Mouse (Mus musculus): ENCODE measurements at regions not wholly inside any gene's neighbourhood (a gene's known extent, or its start where the extent isn't known, plus 50 kb on each side); places are given as distances from the start of the nearest gene placed in this dataset.

DNA sequence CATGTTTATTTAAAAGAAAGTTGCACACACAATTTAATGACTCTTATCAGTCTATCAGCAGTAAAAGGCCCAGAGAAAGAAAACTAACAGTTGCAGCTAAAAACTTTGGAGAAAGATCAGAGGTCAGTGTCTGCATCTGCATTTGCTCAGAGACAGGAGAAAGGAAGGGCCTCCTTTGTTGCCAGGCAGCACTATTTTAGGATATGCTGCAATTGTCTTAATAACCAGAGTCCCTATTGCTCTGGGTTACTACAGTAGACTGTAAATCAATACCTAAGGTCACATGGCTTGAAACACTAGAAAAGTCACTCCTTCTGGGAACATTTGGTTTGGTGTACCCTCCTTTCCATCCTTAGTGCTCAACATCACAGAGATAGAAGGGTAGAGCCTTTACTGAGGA is 175.7 kb downstream of the Hdgfl1 start:
- Histone ChIP-seq H3K9me3 (ENCODE audit: control insufficient read depth, low read length) (no peaks in the 10 kb centered on the region), H3K27ac (ENCODE audit: low read depth, low read length) (no peak overlapping the region), H3K4me1 (replicated peaks; ENCODE audit: control insufficient read depth, insufficient read depth, low read length) (no peaks in the 10 kb centered on the region), H3K4me3 (ENCODE audit: low read depth, low read length) (no peak overlapping the region), H3K4me2 (no peak overlapping the region), H3K9ac (ENCODE audit: low read depth, low read length) (no peak overlapping the region), H3K36me3 (ENCODE audit: control insufficient read depth, insufficient read depth, low read length) (no peaks in the 10 kb centered on the region), H3K27me3 (replicated peaks; ENCODE audit: control insufficient read depth, insufficient read depth, low read length) (no peaks in the 10 kb centered on the region)
- no peak for ATAC-seq (replicated peaks; ENCODE audit: low FRiP score)
- DNase-seq (ENCODE audit: low spot score): no peak

DNA sequence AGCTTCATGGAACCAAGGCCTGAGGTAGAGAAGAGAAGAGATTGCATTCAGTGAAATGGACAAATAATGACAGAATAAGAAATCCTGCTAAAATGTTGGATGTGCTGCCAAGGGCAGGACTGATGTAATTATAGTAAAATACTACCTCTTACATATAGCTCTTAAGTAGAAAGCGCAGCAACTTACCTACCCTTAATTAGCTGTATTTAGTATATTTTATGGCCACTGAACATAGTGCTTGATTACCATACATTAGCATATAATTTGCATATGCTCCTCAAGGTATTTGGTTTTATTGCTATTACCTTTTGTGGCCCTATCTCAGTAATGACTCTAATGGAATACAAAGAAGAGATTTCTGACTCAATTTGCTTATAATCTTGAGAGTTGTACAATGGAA is 176.2 kb downstream of the Hdgfl1 start:
- ATAC-seq (replicated peaks; ENCODE audit: low FRiP score): no peak
- WGBS: 85% methylated on average over 1 of the region's 1 CpGs

DNA sequence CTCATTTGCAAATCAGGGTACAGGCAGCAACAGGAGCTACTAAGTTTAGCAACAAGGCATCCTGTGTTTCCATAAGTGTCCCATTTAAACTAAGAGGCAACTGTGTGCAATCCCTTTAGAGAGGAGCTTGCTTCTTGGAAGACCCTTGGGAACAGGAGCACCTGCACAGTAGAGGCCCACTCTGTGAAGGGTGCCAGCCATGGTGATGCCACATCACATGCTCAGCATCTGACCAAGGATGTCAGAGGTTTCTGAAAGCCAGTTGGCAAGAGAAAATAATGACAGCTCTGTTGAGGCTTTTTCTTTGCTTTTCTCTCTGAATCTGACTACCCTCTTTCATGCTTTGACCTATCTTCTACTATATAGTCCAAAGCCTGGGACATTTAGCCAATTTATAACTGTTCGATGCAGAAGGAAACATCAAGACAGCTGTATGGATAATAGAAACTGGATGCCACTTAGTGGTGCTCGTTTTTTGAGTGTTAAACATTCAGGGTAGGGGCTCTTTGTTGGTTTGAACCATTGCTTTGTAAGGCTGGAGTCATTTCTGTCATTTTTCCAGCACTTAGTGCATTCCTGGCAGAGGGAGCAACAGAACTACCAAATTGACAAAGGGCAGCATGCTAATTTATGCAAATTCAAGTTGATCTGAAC is 193.9 kb downstream of the Hdgfl1 start:
- no peak for DNase-seq (ENCODE audit: low spot score)
- Histone ChIP-seq H3K27me3 (replicated peaks; ENCODE audit: control insufficient read depth, insufficient read depth, low read length) (no peaks in the 10 kb centered on the region), H3K4me3 (ENCODE audit: low read depth, low read length) (no peak overlapping the region), H3K27ac (ENCODE audit: low read depth, low read length) (no peak overlapping the region), H3K36me3 (ENCODE audit: control insufficient read depth, insufficient read depth, low read length) (no peaks in the 10 kb centered on the region), H3K4me1 (replicated peaks; ENCODE audit: control insufficient read depth, insufficient read depth, low read length) (no peaks in the 10 kb centered on the region), H3K9me3 (ENCODE audit: control insufficient read depth, low read length) (no peaks in the 10 kb centered on the region), H3K4me2 (no peak overlapping the region), H3K9ac (ENCODE audit: low read depth, low read length) (no peak overlapping the region)
- 55% methylated on average over 2 of the region's 2 CpGs for WGBS
- no peak for ATAC-seq (replicated peaks; ENCODE audit: low FRiP score)

More for the DNA sequence above, 176.2 kb downstream of the Hdgfl1 start:
- H3K9ac ChIP-seq (ENCODE audit: low read depth, low read length): no peak overlapping the region
- H3K27me3 ChIP-seq (replicated peaks; ENCODE audit: control insufficient read depth, insufficient read depth, low read length): no peaks in the 10 kb centered on the region
- DNase-seq (ENCODE audit: low spot score): no peak
- no peaks in the 10 kb centered on the region for H3K9me3 ChIP-seq (ENCODE audit: control insufficient read depth, low read length)
- no peak overlapping the region for H3K4me3 ChIP-seq (ENCODE audit: low read depth, low read length)
- H3K4me2 ChIP-seq: no peak overlapping the region
- H3K27ac ChIP-seq (ENCODE audit: low read depth, low read length): no peak overlapping the region
- no peaks in the 10 kb centered on the region for H3K4me1 ChIP-seq (replicated peaks; ENCODE audit: control insufficient read depth, insufficient read depth, low read length)
- no peaks in the 10 kb centered on the region for H3K36me3 ChIP-seq (ENCODE audit: control insufficient read depth, insufficient read depth, low read length)

DNA sequence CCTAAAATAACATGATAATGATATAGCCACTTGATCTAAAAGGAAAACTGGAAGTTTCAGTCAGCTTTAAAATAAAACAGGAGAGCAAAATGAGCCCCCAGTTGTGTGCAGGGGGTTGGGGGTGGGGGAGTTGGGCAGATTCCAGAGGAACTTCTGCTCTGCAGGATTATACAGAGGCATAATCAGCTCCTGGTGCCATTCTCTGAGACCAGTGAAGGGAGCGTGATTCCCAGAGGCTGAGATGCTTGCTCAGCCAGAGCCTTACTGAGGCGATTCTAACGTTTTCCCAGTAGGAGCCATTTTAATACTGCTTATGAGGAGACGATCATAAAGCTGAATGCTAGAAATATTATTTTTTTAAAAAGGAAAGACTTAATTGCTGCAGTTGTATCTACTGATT is 200.5 kb downstream of the Hdgfl1 start:
- Histone ChIP-seq H3K4me3 (ENCODE audit: low read depth, low read length) (no peak overlapping the region), H3K9me3 (ENCODE audit: control insufficient read depth, low read length) (no peaks in the 10 kb centered on the region), H3K4me2 (no peak overlapping the region), H3K4me1 (replicated peaks; ENCODE audit: control insufficient read depth, insufficient read depth, low read length) (no peaks in the 10 kb centered on the region), H3K9ac (ENCODE audit: low read depth, low read length) (no peak overlapping the region), H3K36me3 (ENCODE audit: control insufficient read depth, insufficient read depth, low read length) (no peaks in the 10 kb centered on the region), H3K27ac (ENCODE audit: low read depth, low read length) (no peak overlapping the region), H3K27me3 (replicated peaks; ENCODE audit: control insufficient read depth, insufficient read depth, low read length) (no peaks in the 10 kb centered on the region)
- ATAC-seq (replicated peaks; ENCODE audit: low FRiP score) (no peak), DNase-seq (ENCODE audit: low spot score) (no peak)
- 57% methylated on average over 4 of the region's 4 CpGs for WGBS

DNA sequence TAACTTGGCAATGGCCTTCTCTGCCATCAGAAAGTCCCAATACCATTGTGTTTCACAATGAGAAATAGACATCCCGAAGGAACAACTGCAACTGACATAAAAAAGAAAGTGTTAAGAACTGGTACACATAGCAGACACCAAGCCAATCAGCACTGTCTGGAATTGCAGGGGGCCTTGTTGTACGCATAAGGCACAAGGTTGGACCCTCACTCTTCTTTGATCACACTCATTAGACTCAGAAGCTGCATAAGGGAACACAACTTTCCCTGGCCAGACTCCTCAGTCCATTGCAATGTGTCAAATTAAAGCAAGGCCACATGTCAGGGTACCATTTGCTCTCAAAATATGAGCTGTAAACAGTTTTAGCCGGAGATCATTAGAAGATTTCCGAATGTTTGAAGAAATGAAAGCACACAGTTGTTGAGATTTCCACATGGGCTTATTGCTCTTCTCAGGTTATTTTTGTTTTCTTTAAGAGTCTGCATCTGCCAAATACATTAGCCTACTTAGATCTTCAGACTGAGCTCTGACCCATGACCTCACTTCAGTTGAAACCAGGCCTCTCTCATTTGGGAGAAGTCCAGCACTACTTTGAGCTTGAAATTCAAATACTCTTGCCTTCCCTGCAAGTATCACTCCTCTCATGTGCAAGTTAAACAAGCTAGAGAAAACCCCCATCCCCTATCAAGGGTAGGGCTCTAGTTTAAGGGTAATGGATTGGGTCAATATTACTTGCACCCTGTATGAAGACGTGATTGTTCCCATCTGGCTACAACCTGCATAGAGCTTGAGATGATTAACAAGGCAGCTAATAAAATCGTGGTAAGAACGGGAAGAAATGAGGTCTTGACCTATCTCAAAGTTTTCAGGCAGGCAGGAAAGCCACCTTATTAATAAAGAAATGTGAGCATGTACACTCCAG is 204.8 kb downstream of the Hdgfl1 start:
- WGBS: 70% methylated on average over 7 of the region's 7 CpGs
- Histone ChIP-seq H3K9ac (ENCODE audit: low read depth, low read length) (no peak overlapping the region), H3K4me3 (ENCODE audit: low read depth, low read length) (no peak overlapping the region), H3K4me2 (no peak overlapping the region), H3K4me1 (replicated peaks; ENCODE audit: control insufficient read depth, insufficient read depth, low read length) (no peaks in the 10 kb centered on the region), H3K9me3 (ENCODE audit: control insufficient read depth, low read length) (no peaks in the 10 kb centered on the region), H3K27me3 (replicated peaks; ENCODE audit: control insufficient read depth, insufficient read depth, low read length) (no peaks in the 10 kb centered on the region), H3K27ac (ENCODE audit: low read depth, low read length) (no peak overlapping the region), H3K36me3 (ENCODE audit: control insufficient read depth, insufficient read depth, low read length) (no peaks in the 10 kb centered on the region)
- DNase-seq (ENCODE audit: low spot score) (no peak), ATAC-seq (replicated peaks; ENCODE audit: low FRiP score) (no peak)

DNA sequence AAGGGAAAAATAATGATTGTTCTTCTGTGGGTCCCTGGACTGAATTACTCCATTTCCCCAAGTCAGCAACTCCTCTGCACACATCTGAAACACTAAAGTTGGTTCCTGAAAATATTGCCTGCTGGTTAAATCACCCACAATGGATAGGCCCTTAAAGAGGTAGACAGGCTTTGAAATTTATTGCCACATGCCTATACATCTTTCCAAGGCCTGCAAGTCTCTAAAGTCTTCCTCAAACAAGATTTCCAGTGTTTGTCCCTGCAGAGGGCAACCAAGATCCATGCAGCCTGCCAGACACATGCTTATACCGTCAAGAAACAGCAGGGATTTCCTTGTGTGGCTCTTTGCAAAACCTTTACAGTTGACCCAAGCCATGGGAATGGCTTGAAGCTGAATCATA is 211.6 kb downstream of the Hdgfl1 start:
- DNase-seq (ENCODE audit: low spot score): no peak
- Histone ChIP-seq H3K27me3 (replicated peaks; ENCODE audit: control insufficient read depth, insufficient read depth, low read length) (no peaks in the 10 kb centered on the region), H3K4me2 (no peak overlapping the region), H3K36me3 (ENCODE audit: control insufficient read depth, insufficient read depth, low read length) (no peaks in the 10 kb centered on the region), H3K4me1 (replicated peaks; ENCODE audit: control insufficient read depth, insufficient read depth, low read length) (no peaks in the 10 kb centered on the region), H3K9me3 (ENCODE audit: control insufficient read depth, low read length) (no peaks in the 10 kb centered on the region), H3K9ac (ENCODE audit: low read depth, low read length) (no peak overlapping the region), H3K27ac (ENCODE audit: low read depth, low read length) (no peak overlapping the region), H3K4me3 (ENCODE audit: low read depth, low read length) (no peak overlapping the region)
- no peak for ATAC-seq (replicated peaks; ENCODE audit: low FRiP score)
- WGBS: 44% methylated on average over 1 of the region's 1 CpGs

DNA sequence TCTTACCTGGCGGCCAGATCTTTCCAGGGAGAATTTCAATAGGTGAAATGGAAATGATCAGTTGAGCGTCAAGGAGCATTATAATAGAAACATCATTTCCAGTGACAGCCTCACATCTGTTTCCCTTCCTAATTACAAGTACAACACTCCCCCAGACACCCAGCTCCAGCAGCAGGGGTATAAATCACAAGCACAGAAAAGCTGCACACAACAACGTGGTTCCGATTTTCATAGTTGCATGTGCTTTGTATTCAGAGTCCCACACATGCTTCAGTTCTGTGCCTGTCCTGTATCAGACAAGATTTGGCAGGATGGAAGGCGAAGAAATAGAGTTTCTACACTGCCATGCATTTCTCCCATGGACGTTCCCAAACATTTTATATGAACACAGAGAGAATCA is 215.7 kb downstream of the Hdgfl1 start:
- Histone ChIP-seq H3K4me1 (replicated peaks; ENCODE audit: control insufficient read depth, insufficient read depth, low read length) (no peaks in the 10 kb centered on the region), H3K9me3 (ENCODE audit: control insufficient read depth, low read length) (no peaks in the 10 kb centered on the region), H3K27ac (ENCODE audit: low read depth, low read length) (no peak overlapping the region), H3K27me3 (replicated peaks; ENCODE audit: control insufficient read depth, insufficient read depth, low read length) (no peaks in the 10 kb centered on the region), H3K9ac (ENCODE audit: low read depth, low read length) (no peak overlapping the region), H3K36me3 (ENCODE audit: control insufficient read depth, insufficient read depth, low read length) (no peaks in the 10 kb centered on the region), H3K4me3 (ENCODE audit: low read depth, low read length) (no peak overlapping the region), H3K4me2 (no peak overlapping the region)
- no peak for DNase-seq (ENCODE audit: low spot score)
- ATAC-seq (replicated peaks; ENCODE audit: low FRiP score): no peak
- WGBS: 75% methylated on average over 6 of the region's 6 CpGs

DNA sequence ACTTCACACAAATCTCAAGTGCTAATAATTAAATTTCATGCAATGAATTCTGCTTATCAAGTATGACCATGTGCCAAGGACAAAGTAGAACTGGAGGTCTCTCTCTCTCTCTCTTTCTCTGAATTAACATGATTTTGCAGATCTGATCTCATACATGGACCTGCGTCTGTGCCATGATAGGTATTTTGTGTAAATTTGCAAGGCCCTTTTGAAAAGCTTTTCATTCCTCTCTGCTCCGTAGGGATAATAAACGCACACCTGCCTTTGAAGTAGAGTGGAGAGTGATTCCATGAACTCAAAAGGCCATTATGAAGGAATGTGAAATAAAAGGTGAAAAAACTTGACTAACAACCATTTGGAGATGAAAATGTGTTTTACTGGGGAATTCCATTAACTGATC is 217.8 kb downstream of the Hdgfl1 start:
- no peak overlapping the region for H3K9ac ChIP-seq (ENCODE audit: low read depth, low read length)
- no peaks in the 10 kb centered on the region for H3K4me1 ChIP-seq (replicated peaks; ENCODE audit: control insufficient read depth, insufficient read depth, low read length)
- H3K27me3 ChIP-seq (replicated peaks; ENCODE audit: control insufficient read depth, insufficient read depth, low read length): no peaks in the 10 kb centered on the region
- ATAC-seq (replicated peaks; ENCODE audit: low FRiP score) (no peak), DNase-seq (ENCODE audit: low spot score) (no peak)
- no peak overlapping the region for H3K27ac ChIP-seq (ENCODE audit: low read depth, low read length)
- no peak overlapping the region for H3K4me2 ChIP-seq
- no peaks in the 10 kb centered on the region for H3K9me3 ChIP-seq (ENCODE audit: control insufficient read depth, low read length)
- 82% methylated on average over 3 of the region's 3 CpGs for WGBS
- H3K4me3 ChIP-seq (ENCODE audit: low read depth, low read length): no peak overlapping the region
- no peaks in the 10 kb centered on the region for H3K36me3 ChIP-seq (ENCODE audit: control insufficient read depth, insufficient read depth, low read length)

DNA sequence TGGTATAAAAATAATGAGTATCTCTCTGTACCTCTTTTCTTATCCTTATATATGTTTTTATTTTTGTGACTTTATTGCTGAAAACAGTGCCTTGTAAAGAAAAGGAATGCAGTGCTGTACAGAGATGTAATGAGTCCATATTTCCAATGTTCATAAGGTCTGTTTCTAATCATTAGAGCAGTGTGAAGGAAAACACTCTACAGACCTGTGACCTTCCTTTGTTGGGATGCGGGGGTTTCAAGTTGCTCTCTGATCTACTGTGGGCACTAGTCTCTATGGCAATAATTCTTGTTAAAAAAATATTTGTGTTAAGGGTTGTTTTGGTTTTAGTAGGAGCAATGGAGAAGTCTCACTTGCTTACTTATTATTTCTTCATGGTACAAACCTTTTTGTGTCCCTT is 231.0 kb downstream of the Hdgfl1 start:
- Histone ChIP-seq H3K4me3 (ENCODE audit: low read depth, low read length) (no peak overlapping the region), H3K4me2 (no peak overlapping the region), H3K4me1 (replicated peaks; ENCODE audit: control insufficient read depth, insufficient read depth, low read length) (no peaks in the 10 kb centered on the region), H3K9me3 (ENCODE audit: control insufficient read depth, low read length) (no peaks in the 10 kb centered on the region), H3K36me3 (ENCODE audit: control insufficient read depth, insufficient read depth, low read length) (no peaks in the 10 kb centered on the region), H3K27ac (ENCODE audit: low read depth, low read length) (no peak overlapping the region), H3K27me3 (replicated peaks; ENCODE audit: control insufficient read depth, insufficient read depth, low read length) (no peaks in the 10 kb centered on the region), H3K9ac (ENCODE audit: low read depth, low read length) (no peak overlapping the region)
- 78% methylated on average over 1 of the region's 1 CpGs for WGBS
- DNase-seq (ENCODE audit: low spot score): no peak
- no peak for ATAC-seq (replicated peaks; ENCODE audit: low FRiP score)
